Mouse (Mus musculus) limb, embryonic 14.5 days (tissue): ENCODE results near the gene Aldh8a1. TPM values are rescaled to one million over a fixed set of nuclear protein-coding genes. Genes with fewer than 3 reads are reported as not detected.

ENCODE experiments used
- ATAC-seq: fragments of 200-750 bp; cut with Nextera tagmentation; 2 replicates; pipeline ENCODE4 v1.8.0; 2017; ENCODE audit warnings: low read depth, moderate number of reproducible peaks, moderate TSS enrichment; ENCODE audit not compliant: low FRiP score
- DNase-seq: peaks from one replicate; pipeline ENCODE4 v3.0.0-alpha.2; 2015; ENCODE audit warnings: low spot score
- H3K27ac ChIP-seq: fragments of 300-500 bp; sonication (generic); replicated peaks from 2 replicates; pipeline ENCODE4 v1.5.1; 2014; ENCODE audit warnings: low read depth, mild to moderate bottlenecking, low read length, moderate library complexity, mixed read lengths
- H3K27me3 ChIP-seq: fragments of 300-500 bp; sonication (generic); 2 replicates; pipeline ENCODE4 v1.6.1; 2014; ENCODE audit warnings: low read length, mixed read lengths; ENCODE audit not compliant: control insufficient read depth, insufficient read depth
- H3K36me3 ChIP-seq: fragments of 300-500 bp; sonication (generic); 2 replicates; pipeline ENCODE4 v1.6.1; 2014; ENCODE audit warnings: mild to moderate bottlenecking, low read length, moderate library complexity, mixed read lengths; ENCODE audit not compliant: control insufficient read depth, insufficient read depth
- H3K4me1 ChIP-seq: fragments of 300-500 bp; sonication (generic); 2 replicates; pipeline ENCODE4 v1.6.1; 2014; ENCODE audit warnings: antibody characterized with exemption, low read length, mixed read lengths; ENCODE audit not compliant: control insufficient read depth, insufficient read depth
- H3K4me2 ChIP-seq: fragments of 300-500 bp; sonication (generic); replicated peaks from 2 replicates; pipeline ENCODE4 v1.6.1; 2014; ENCODE audit warnings: low read depth, mild to moderate bottlenecking, low read length, moderate library complexity; ENCODE audit not compliant: severe bottlenecking
- H3K4me3 ChIP-seq: fragments of 300-500 bp; sonication (generic); replicated peaks from 2 replicates; pipeline ENCODE4 v1.5.1; 2014; ENCODE audit warnings: low read length
- H3K9ac ChIP-seq: fragments of 300-500 bp; sonication (generic); 2 replicates; pipeline ENCODE4 v1.6.1; 2014; ENCODE audit warnings: mild to moderate bottlenecking, low read depth, low read length, moderate library complexity; ENCODE audit not compliant: severe bottlenecking
- H3K9me3 ChIP-seq: fragments of 300-500 bp; sonication (generic); 2 replicates; pipeline ENCODE4 v1.6.1; 2016; ENCODE audit warnings: low read length; ENCODE audit not compliant: control insufficient read depth
- POLR2A ChIP-seq: fragments of 200-500 bp; IDR thresholded peaks from 2 replicates; pipeline ENCODE4 v1.8.0; 2012; ENCODE audit warnings: inconsistent platforms, mild to moderate bottlenecking, moderate library complexity, borderline replicate concordance; ENCODE audit not compliant: insufficient read depth, insufficient read length; ENCODE audit errors: extremely low read depth
- WGBS: fragments of 180-500 bp; shearing (Covaris S2); extraction: QIAGEN DNeasy Blood & Tissue Kit; methylation state at CpG from one replicate; pipeline ENCODE4 v1.1.7; 2014; 5-methylcytosine and 5-hydroxymethylcytosine counted together
- polyA plus RNA-seq, 2 experiments: library from polyadenylated mRNA; depleted of rRNA in 1 of 2; stranded (reverse) in 1 of 2; unstranded in 1 of 2; fragments of >200 nt; fragmentation: Nextera tagmentation in 1 of 2; extraction: Ambion mirVana in 1 of 2; gene quantifications; 2 replicates each; pipeline versions ENCODE4 v1.2.1 to v1.2.3; 2012 to 2014

Gene Aldh8a1
- polyA plus RNA-seq, 2 experiments: 0.03 TPM; not detected in 1

- ATAC-seq (no peak), DNase-seq (no peak)
- TF ChIP-seq POLR2A: no peak
- Histone ChIP-seq H3K4me3 (no peak overlapping the region), H3K27me3 (no peaks in the 10 kb centered on the region), H3K36me3 (no peaks in the 10 kb centered on the region), H3K4me2 (no peak overlapping the region), H3K9me3 (no peaks in the 10 kb centered on the region), H3K27ac (no peak overlapping the region), H3K9ac (no peak overlapping the region), H3K4me1 (no peaks in the 10 kb centered on the region)
- 74% methylated on average over 11 of the region's 11 CpGs for WGBS
Measured at GRCm38 (mm10) chr10:21405707-21406534, 28.8 kb downstream of the Aldh8a1 start.

GRCm38 (mm10) chr10:21410711-21411110 is 33.6 kb downstream of the Aldh8a1 start:
- H3K4me3 ChIP-seq: no peak overlapping the region
- H3K27ac ChIP-seq: no peak overlapping the region
- ATAC-seq: no peak

DNA sequence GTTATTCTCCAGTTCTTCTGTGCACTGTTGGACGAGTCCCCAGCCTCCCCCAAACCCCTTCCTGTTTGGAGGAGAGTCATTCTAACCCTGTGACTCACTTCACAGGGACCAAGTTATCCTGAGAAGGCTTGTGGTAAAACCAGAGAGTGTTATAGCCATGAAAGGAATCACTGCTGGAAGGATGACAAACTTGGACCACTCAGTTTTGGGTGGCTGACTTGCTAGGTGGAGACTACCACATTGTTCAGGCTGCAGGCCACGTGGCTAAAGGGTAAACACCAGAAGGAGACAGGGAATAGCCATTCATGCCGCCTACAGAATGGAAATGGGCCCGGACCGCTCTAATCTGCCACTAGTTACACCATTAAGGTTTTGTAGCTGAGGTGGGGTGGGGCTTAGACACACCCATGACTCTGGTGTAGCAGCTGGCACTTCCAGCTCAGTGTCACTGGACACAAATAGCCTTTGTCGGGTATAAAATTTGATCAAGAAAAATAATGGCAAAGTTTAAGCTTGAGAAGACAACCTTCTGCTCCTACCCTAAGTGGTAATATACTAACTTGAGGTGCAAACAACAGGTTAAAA is 34.6 kb downstream of the Aldh8a1 start:
- H3K4me3 ChIP-seq: no peak overlapping the region
- no peak overlapping the region for H3K4me2 ChIP-seq
- no peak for TF ChIP-seq POLR2A
- H3K4me1 ChIP-seq: no peaks in the 10 kb centered on the region
- H3K9me3 ChIP-seq: no peaks in the 10 kb centered on the region
- H3K27me3 ChIP-seq: no peaks in the 10 kb centered on the region
- no peak overlapping the region for H3K27ac ChIP-seq
- ATAC-seq (no peak), DNase-seq (no peak)
- H3K9ac ChIP-seq: no peak overlapping the region
- WGBS: 72% methylated on average over 6 of the region's 6 CpGs
- H3K36me3 ChIP-seq: no peaks in the 10 kb centered on the region

More at GRCm38 (mm10) chr10:21410711-21411110, 33.6 kb downstream of the Aldh8a1 start:
- no peak for TF ChIP-seq POLR2A
- no peaks in the 10 kb centered on the region for H3K36me3 ChIP-seq
- no peak for DNase-seq
- 74% methylated on average over 5 of the region's 5 CpGs for WGBS
- no peak overlapping the region for H3K4me2 ChIP-seq
- H3K27me3 ChIP-seq: no peaks in the 10 kb centered on the region
- no peaks in the 10 kb centered on the region for H3K9me3 ChIP-seq
- no peaks in the 10 kb centered on the region for H3K4me1 ChIP-seq
- no peak overlapping the region for H3K9ac ChIP-seq

DNA sequence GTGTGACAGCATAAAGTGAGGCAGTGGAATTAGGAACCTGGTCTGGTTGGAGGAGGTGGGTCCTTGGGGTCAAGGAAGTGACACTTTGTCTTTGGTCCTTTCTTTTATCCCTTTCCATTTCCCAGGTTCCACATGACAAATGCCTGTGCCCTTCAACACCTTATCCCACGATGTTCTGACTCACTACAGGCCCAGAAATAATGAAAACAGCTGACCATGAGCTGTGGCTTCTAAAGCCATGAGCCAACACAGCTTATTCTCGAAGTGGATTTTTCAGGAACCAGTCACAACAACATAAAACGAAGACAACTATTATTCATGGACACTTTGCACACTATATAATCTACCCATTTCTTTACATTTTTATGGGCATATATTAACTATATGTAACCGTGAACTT is 37.9 kb downstream of the Aldh8a1 start:
- H3K9me3 ChIP-seq: no peaks in the 10 kb centered on the region
- no peaks in the 10 kb centered on the region for H3K4me1 ChIP-seq
- H3K27ac ChIP-seq: no peak overlapping the region
- TF ChIP-seq POLR2A: no peak
- WGBS: 72% methylated on average over 4 of the region's 4 CpGs
- no peak overlapping the region for H3K4me2 ChIP-seq
- DNase-seq (no peak), ATAC-seq (no peak)
- H3K36me3 ChIP-seq: no peaks in the 10 kb centered on the region
- no peaks in the 10 kb centered on the region for H3K27me3 ChIP-seq
- H3K4me3 ChIP-seq: no peak overlapping the region
- H3K9ac ChIP-seq: no peak overlapping the region

DNA sequence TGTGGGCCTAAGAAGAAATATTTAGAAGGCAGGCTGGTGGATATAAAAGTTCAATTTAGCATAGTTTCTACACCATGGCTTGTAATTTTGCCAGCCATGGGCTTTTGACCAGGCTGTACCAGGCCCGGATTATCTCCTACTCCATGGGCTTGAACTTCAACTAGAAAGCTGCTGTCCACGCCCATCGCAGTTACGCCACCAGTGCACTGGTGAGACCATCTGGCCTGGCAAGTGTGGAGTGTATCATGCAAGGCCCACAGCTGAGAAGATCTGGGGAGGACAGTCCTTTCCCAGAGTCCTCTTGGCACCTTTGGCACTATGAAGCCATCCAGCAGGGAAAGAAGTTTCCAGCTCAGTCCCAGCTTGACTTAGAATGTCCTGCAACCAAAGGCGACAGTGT is 39.1 kb downstream of the Aldh8a1 start:
- Histone ChIP-seq H3K9ac (no peak overlapping the region), H3K4me1 (no peaks in the 10 kb centered on the region), H3K9me3 (no peaks in the 10 kb centered on the region), H3K4me2 (no peak overlapping the region), H3K27ac (no peak overlapping the region), H3K4me3 (no peak overlapping the region), H3K27me3 (no peaks in the 10 kb centered on the region), H3K36me3 (no peaks in the 10 kb centered on the region)
- no peak for TF ChIP-seq POLR2A
- DNase-seq (no peak), ATAC-seq (no peak)
- 86% methylated on average over 5 of the region's 5 CpGs for WGBS
